Mouse (Mus musculus): ENCODE measurements around the gene Cd5l.
"Not testable (repeated sequence)": the region's sequence is repeated elsewhere in the genome, so short reads cannot be mapped to it uniquely, and the experiment has no call there.

The Cd5l gene

DNA sequence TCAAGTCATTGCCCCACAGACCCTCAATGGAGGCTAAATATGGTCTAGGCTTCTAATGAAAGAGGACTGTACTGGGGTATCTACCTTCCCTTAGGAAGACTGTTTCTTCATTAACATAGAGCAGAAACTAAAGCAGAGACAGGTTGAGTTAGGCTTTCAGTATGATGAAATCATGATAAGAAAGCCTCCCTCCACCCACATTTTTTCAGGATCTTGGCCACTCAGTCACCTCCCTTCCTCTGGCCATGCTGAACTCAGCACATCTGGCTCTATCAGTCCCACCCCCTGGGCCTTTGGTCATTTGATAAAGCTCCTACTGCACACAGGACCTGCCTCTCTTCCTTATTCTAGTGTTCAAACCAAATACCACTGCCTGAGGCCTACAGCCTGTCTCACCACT is at the start of gene Cd5l:
TSS of gene Cd5l (plus strand) at position 301 of the 400 bp plus-strand sequence.
- DNase-seq, result no peak

DNA sequence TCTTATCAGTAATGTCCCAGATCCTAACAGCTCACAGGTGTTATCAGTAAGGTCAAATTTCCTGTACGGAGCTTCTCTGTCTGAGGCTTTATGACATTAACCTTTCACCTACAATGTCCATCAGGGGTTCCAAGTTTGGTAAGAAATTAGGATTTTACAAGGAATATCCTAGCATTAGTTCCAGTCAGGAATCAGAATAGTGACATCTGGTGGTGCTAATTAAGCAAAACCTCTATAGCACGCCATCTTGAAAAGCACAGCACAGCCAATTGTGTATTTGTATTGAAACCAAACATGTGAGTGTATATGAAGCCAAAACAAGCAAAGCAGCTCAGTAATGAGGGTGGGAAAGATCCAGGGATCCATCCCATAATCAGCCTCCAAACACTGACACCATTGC is 47.8 kb upstream of the Cd5l start:
- no peak for DNase-seq

DNA sequence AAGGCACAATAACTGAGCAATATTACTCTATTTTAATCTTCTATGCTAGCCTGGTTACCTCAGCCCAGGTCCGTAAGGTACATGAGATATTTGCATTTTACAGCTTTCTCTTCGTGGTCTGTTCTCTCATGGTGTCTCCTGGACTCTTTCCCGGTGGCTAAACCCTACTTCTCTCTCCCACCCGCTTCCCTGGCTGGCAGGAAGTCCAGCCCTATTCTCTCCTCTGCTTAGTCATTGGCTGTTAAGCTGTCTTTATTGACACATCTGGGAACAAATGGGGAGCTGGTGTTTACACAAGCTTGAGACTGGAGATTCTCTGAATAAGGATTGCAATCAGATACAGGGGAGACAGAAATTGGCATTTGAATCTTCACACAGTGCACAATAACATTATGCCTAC is 35.1 kb upstream of the Cd5l start:
- no peak for DNase-seq

DNA sequence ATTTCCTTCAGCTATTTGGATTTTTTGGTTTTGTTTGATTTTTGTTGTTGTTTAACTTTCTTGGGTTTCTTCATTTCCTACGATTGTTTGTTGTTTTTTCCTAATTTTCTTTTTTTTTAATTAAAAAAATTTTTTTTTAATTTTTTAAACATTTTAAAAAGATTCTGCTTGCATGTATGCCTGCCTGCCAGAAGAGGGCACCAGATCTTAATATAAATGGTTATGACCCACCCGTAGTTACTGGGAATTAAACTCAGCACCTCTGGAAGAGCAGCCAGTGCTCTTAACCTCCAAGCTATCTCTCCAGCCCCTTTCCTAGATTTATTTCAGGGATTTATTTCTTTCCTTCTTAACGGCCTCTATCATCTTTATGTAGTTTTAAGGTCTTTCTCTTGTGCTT is 33.9 kb upstream of the Cd5l start:
- DNase-seq, result no peak

DNA sequence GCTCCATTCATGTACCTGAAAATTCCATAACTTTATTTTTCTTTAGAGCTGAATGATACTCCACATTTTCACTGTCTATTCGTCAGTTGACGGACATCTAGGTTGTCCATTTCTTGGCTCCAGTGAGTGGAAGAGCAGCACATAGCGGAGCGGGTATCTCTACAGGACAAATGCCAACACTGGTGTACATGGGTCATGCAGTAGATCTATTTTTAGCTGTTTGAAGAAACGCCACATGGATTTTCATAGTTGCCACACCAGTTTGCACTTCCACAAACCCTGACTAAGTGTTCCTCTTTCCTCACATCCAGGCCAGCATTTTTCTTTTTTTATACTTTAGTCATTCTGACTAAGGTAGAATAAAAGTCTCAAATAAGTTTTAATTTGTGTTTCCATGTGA is 19.8 kb upstream of the Cd5l start:
- peak; percentile 21 for DNase-seq

DNA sequence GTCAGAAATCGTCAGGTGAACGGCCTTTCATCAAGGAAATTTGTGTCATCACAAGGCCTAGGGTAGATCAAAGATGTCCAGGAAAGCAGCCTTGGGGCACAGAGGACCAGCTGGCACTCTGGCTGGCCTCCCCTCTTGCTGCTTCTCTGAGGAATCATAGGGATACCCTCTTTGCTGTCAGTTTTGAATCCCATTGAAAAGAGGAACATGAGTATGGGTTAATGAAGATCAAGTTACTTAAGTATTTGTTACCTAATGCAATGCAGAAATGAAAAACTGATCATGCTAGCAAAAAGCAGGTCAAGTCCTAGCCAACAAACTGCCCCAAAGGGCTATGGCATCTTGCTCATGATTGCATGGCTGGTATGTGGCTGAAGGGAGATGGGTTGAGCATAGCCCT is 6.7 kb upstream of the Cd5l start:
- not testable (repeated sequence) for DNase-seq

DNA sequence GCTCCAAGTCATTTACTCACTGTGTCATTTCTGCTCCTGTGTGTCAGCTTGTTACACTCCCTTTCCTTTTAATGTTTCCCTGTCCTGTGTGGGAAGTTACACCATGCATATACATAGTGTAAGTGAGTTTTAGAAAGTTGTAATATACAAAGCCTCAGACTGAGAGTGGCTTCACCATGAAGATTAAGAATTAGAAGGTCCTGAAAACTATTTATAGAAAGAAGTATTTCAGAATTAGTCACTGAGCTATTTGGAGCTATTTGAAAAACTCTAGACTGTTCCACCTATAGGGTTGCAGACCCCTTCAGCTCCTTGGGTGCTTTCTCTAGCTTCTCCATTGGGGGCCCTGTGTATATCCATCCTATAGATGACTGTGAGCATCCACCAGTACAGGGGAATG is 1.5 kb downstream of the Cd5l start:
- DNase-seq, result no peak

DNA sequence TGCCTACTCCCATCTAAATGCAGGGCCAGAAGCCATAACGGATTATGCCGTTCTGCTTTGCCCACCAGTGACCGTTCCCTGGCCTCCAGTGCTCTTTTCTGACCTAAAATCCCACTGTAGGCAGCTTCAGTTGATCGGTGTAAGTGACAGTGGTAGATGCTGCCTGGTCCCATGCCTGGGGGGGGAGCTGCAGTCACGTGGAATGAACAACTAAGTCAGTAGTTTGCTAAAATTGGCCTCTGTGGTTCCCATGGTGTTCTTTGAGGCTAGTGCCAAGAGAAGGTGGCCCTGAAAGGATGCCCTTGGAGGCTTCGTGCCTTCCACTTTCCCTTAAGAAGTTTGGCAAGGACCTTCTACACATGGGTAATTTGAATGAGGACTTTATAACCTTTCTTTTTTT is 2.8 kb downstream of the Cd5l start:
- DNase-seq, result no peak

DNA sequence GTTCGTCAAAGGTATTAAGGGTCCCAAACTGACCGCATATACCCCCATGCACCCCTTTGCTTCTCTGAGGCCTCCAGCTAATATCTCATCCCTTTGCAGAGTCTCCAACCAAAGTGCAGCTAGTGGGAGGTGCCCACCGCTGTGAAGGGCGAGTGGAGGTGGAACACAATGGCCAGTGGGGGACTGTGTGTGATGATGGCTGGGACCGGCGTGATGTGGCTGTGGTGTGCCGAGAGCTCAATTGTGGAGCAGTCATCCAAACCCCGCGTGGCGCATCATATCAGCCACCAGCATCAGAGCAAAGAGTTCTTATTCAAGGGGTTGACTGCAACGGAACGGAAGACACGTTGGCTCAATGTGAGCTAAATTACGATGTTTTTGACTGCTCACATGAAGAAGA is 8.0 kb downstream of the Cd5l start:
- DNase-seq, result no peak

DNA sequence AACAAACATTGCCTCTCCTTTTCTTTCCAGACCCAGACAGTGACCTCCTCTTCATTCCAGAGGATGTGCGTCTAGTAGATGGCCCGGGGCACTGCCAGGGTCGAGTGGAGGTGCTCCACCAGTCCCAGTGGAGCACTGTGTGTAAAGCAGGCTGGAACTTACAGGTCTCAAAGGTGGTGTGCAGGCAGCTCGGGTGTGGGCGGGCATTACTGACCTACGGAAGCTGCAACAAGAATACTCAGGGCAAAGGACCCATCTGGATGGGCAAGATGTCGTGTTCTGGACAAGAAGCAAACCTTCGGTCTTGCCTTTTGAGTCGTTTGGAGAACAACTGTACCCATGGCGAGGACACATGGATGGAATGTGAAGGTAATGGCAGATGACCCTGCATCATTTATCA is 9.8 kb downstream of the Cd5l start:
- DNase-seq, result no peak

DNA sequence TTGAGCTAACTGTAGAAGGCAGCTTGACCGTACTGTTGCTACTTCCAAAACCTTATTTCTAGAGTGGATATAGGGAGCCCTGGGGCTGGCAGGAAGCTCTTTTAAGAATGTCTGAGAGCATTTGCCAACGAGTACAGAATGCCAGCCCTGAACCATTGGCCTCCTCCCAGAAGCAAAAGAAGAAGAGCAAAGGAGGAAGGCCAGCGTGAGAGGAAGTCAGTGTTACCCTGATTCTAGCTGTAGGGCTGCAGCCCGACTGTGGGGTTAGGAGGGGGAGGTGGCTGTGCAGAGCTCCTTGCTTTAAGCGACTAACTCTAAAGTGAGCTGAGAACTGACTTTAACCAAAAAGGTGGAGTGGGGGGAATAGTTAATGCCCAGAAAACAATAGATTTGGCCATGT is 11.5 kb downstream of the Cd5l start:
- DNase-seq, result no peak

DNA sequence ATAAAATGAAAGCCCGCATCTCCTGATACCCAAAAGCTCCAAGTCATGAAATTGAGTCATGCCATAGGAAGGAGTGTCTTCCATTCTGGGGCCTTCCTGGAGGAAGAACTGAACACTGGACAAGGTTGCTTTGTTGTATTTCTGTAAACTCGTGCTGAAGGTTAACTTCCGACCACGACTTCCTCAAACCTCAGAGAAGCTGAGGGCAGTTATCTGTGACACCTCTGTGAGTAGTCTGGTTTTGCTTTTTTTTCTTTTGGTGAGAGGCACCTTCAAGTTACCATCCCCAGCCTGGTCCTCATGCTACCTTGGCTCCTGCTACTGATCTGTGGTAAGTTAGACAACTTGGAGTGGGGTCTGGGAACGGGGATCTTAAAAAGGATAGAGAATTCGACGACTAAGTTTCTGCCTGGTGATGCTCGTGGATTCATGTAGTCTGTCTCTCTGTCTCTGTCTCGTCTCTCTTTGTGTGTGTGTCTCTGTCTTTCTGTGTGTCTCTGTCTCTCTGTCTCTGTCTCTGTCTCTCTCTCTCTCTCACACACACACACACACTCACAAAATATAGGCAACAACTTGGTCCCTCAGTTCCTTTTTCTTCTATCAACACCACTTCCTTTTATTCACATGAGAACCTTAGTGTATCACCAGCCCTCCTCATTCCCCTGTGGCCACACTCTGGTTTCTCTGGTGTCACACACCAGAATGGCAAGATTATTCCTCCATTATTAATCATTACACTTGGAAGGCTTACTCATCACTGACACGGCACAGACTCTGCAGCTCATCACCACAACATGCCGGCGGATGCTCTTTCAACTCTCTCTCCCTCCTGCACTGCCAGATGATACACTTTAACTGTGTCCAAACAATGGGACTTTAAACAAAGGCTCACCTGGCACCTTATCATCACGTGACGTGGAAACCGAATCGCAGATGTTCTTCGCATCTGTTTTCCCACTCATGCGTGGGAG is 18.8 kb downstream of the Cd5l start, which contains the start of gene Fcrl1:
TSS of gene Fcrl1 (plus strand) at position 193 of the 971 bp plus-strand sequence.
- peak; percentile 27 for DNase-seq

DNA sequence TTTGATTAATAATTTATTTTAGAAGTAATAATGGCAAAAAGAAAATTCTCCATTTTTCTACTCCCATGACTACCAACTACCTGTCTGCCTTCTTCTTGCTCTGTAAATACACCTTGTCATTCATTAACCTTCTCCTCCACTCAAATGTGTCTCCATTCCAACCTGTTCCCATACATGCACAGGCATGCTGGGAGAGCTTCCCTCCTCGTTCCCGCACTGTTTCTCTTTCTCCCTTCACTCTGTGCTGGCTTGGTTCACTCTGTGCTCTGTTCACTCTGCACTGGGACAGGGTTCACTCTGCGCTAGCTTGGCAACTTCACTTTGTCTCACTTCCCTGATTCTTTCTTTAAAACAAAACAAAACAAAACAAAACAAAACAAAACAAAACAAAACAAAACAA is 19.5 kb downstream of the Cd5l start:
- DNase-seq, result no peak

DNA sequence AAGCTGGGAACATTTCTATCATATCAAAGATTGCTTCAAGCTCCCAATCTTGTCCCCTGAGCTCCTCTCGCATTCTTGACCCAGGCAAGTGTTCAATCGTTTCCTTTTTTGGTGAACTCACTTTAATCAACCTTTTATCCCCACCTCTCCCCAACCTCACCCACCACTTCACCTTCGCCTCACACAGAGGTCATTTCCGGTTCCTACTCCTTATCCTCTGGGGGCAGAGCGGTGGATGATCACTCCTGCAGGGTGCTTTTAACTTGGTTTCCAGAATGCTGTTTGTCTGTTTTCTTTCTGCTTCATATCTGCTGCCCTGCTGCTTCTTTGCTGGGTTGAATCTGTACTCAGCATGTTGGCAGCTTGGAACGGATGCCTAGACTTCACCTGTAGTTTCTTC is 20.0 kb downstream of the Cd5l start:
- no peak for DNase-seq

DNA sequence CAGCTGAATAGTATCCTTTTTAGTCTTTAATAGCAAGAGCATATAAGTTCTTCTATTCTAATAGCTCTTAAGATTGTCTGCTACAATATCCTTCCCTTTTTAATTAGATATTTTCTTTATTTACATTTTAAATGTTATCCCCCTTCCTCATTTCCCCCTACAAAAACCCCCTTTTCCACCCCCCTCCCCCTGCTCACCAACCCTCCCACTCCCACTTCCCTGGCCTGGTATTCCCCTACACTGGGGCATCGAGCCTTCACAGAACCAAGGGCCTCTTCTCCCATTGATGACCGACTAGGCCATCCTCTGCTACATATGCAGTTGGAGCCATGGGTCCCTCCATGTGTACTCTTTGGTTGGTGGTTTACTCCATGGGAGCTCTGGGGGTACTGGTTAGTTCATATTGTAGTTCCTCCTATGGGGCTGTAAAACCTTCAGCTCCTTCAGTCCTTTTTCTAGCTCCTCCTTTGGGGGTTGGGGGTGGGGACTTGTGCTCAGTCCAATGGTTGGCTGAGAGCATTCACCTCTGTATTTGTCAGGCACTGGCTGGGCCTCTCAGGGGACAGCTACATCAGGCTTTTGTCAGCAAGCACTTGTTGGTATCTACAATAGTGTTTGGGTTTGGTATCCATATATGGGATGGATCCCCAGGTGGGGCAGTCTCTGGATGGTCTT is 22.1 kb downstream of the Cd5l start:
- DNase-seq, result peak; percentile 45

DNA sequence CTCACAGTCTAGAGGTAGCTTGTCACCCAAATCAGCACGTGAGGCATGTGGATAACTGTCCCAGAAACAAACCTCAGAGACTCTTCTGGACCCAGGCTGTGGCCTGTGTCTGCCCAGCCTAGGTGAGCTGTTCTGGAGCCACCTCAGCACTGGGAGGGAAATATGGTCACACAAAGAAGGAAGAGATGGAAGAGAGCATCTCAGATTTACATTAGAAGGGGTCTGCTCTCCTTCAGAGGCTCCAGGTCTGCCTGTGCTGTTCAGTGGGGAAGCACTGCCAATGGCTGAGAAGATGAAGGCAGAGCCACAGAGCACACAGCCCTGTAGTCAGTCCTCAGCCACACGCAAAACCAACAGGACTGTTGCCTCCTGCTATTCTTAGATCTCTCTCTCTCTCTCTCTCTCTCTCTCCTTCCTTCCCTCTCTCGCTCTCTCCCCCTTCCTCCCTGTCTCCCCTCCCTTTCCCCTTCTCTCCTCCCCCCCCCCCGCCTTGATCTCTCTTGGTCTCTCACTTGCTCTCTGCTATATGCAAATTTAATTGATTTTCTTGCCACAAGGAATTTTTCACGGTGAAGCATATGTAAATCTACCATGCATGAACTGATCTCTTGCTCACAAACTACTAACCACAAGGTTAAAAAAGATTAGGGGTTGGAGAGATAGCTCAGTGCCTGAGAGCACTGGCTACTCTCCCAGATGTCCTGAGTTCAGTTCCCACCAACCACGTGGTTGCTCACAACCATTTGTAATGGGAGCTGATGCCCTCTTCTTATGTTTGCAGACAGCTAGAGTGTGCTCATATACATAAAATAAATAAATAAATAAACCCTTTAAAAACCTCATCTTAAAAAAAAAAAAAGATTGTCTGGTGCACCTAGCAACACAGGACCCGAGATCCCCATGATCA is 24.4 kb downstream of the Cd5l start:
- DNase-seq, result no peak

DNA sequence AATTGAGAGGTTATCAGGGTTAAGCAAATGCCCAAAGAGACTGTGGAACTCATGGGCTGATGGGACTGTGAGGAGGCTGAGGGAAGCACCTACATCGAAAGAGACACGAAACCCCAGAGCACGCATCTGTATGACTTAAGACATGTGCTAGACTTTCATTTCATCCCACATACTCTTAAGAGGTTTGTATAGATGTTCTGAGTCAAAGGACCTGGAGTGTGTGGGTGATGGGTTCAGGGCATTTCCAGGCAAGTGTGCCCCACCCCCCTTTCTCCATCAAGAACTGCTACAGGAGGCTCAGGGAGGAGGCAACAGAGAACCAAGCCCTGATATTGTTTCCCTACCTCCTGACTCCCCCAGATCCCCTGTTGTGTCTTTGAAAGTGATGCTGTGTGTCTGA is 25.6 kb downstream of the Cd5l start:
- DNase-seq, result no peak

DNA sequence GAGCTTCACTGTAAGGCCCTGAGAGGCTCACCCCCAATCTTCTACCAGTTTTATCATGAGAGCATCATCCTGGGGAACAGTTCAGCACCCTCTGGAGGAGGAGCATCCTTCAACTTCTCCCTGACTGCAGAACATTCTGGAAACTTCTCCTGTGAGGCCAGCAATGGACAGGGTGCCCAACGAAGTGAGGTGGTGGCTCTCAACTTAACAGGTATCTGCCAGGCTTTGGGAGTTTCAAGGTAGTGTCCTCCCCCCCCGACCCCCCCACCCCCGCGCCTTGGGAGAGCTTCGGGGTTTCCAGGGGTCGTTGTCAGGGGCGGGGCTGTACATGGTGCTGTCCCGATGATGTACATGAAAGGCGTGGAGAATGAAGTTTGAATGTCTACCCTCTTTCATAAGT is 27.4 kb downstream of the Cd5l start:
- DNase-seq, result no peak

DNA sequence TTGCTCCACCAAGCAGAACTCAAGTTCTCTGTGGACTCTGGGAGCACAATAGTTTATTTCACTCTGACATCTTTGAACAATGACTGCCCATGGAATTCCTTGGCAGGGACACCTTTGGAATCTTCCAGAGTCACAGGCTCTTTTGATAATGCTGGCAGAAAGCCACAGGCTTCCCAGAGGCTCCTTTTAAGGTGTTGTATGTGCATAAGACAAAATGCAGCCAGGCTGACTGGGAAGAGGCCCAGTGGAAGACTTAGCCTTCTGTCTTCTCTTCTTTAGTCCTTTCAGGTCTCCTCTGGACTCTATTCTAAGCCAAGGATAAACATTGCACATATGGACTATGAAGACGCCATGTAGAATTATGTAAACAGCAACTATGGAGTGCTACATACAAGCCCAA is 33.3 kb downstream of the Cd5l start:
- peak; percentile 4 for DNase-seq

DNA sequence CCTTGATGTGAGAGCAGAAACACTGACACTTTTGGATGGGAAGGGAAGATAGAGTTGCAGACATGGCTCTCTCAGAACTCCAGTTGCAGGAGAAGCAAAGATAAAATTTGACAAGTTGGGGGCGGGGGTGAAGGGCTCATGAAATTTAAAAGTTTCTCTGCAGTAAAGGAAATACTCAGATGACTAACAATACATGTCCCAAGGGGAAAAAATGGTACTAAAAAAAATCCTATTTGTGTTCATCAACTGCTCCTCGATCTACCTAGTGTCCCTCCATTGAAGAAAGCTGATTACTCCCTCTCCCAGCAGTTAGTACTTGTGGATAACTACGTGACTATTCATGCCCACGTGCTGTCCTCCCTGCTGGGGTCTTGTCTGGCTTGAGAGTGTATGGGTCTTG is 41.1 kb downstream of the Cd5l start:
- DNase-seq, result no peak

DNA sequence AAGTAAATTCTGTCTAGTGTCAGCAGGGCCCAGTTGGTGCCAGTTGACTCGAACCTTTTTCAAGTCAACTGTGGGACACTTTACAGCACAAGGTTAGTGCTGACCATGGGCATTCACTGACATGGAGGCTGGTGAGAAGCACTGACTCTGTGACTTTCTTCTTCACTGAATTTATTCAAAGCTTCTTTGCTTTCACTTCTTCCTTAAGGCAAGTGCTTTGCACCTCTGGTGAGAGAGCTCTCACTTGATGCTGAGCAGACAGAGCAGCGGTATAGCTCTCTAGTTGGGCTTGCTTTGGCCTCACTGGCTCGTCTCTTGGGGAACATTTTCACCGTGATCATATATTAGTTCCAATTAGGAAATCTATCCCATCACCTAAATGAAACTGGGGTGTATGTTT is 42.2 kb downstream of the Cd5l start:
- DNase-seq, result no peak

DNA sequence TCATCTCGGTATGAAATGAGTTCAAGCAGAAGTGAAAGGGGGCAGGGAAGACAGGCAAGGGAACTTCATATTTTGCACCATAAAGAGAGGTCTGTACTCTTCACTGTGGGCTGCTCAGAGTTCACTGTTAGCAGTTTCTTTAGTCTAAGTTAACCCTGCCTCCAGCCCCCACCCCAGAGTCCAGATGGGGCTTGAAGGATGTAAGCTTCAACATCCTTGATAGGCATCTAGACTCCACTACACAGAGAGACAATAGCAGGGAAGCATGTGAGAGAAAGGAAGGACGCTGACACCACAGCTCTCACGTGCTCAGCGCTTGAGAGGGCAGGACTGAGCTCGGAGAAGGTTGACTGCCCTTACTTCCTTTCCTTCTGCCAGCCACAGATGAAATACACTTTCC is 43.6 kb downstream of the Cd5l start:
- DNase-seq, result peak; percentile 22

DNA sequence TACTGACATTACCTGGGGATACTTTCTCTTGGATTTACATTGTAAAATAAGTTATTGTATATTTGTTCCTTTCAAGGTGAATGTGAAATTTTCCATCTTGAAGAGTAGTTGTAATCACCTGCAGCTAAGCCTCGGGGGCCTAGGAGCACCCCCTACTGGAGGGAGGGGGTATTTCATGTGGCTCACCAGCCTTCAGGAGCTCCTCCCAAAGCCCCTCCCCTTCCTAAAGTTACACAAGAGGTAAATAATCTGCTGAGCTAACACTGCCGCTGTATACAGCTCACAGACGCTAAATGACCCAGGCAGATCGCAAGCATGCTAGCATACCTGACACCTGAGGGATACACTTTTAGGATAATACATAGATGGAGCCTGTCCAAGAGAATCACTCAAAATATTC is 50.5 kb downstream of the Cd5l start:
- peak; percentile 69 for DNase-seq

Data from lung, postnatal 36 days (tissue).